Mouse (Mus musculus) intestine, embryonic 15.5 days (tissue): ENCODE measurements around the gene Klhdc10. TPM values are rescaled to one million over a fixed set of nuclear protein-coding genes. Genes with fewer than 3 reads are reported as not detected.

Experiments used
- ATAC-seq: fragments of 200-750 bp; cut with Nextera tagmentation; 2 replicates; pipeline ENCODE4 v1.8.0; 2017; ENCODE audit warnings: moderate TSS enrichment, moderate library complexity
- H3K27ac ChIP-seq: fragments of 300-500 bp; sonication (generic); 2 replicates; pipeline ENCODE4 v1.5.1; 2015; ENCODE audit warnings: mild to moderate bottlenecking, inconsistent platforms
- H3K27me3 ChIP-seq: fragments of 300-500 bp; sonication (generic); replicated peaks from 2 replicates; pipeline ENCODE4 v1.6.1; 2015; ENCODE audit warnings: inconsistent platforms
- H3K36me3 ChIP-seq: fragments of 300-500 bp; sonication (generic); 2 replicates; pipeline ENCODE4 v1.6.1; 2015; ENCODE audit warnings: inconsistent platforms
- H3K4me1 ChIP-seq: fragments of 300-500 bp; sonication (generic); replicated peaks from 2 replicates; pipeline ENCODE4 v1.6.1; 2015; ENCODE audit warnings: inconsistent platforms
- H3K4me2 ChIP-seq: fragments of 300-500 bp; sonication (generic); replicated peaks from 2 replicates; pipeline ENCODE4 v1.6.1; 2015; ENCODE audit warnings: mild to moderate bottlenecking, inconsistent platforms
- H3K4me3 ChIP-seq: fragments of 300-500 bp; sonication (generic); replicated peaks from 2 replicates; pipeline ENCODE4 v1.5.1; 2015; ENCODE audit warnings: inconsistent platforms
- H3K9ac ChIP-seq: fragments of 300-500 bp; sonication (generic); 2 replicates; pipeline ENCODE4 v1.6.1; 2015; ENCODE audit warnings: inconsistent platforms
- H3K9me3 ChIP-seq: fragments of 300-500 bp; sonication (generic); 2 replicates; pipeline ENCODE4 v1.6.1; 2016; ENCODE audit warnings: inconsistent platforms
- WGBS: fragments of 180-500 bp; shearing (Covaris S2); methylation state at CpG from one replicate; pipeline ENCODE4 v1.1.7; 2015; 5-methylcytosine and 5-hydroxymethylcytosine counted together
- polyA plus RNA-seq: library from polyadenylated mRNA; unstranded; fragments of >200 nt; fragmentation: Nextera tagmentation; extraction: Ambion mirVana; gene quantifications from 2 replicates; pipeline ENCODE4 v1.2.1, GENCODE M21; 2015

Gene Klhdc10
- polyA plus RNA-seq, 1 experiment from 2014 or later = 15.2 TPM

DNA sequence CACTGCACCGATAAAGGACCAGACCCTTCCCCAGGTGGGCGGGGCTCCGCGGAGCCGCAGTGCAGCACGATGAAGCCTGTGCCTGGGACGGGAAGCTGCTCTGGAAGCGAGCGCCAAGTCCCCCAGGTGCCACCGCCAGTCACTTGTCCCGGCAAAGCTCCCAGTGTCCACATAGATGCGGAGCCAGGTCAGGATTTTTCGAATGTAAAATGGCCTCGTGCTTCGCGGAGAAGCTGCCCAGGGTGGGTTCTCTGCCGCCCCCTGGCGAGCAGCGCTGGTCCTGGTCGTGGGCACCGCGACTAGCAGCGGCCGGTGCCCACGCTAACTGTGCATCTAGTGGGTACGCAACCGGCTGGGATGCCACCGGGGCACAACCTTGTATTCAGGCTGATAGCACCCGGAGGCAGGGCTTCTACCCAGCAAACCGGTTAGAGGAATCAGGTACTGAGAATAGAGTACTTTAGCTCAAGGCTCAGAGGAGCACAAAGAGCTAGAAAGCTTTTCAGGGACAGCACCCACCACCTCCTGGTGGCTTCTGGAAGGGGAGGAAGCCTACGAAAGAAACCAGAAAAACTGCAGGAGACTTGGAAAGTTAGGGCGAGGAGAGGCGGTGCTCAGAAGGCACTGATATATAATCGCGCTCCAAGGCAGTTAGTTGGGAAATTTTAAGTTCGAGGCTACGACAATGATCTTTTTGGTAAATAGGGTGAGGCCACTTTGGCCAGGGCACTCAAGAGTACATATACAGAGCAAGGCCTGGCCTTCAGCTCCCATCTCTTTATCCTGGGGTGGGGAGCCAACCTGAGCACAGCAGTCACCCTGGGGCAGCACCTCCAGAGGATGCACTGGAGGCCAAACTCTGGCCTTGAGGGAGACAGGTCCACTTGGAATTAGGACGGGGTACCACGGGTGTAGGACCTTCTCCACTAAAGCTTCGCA lies 58.4 kb downstream of the Klhdc10 start:
- Histone ChIP-seq H3K36me3 (0 out of 2 replicates have a peak, but pooled peaks cover 5% of the 10 kb centered on the region), H3K4me3 (peak overlapping the region; percentile 42), H3K9ac (peak overlapping the region; percentile 48), H3K27ac (peak overlapping the region; percentile 82), H3K9me3 (no peaks in the 10 kb centered on the region), H3K27me3 (no peaks in the 10 kb centered on the region), H3K4me2 (peak overlapping the region; percentile 81), H3K4me1 (peaks cover 27% of the 10 kb centered on the region)
- 6% methylated on average over 40 of the region's 40 CpGs for WGBS
- peak; percentile 35 for ATAC-seq

DNA sequence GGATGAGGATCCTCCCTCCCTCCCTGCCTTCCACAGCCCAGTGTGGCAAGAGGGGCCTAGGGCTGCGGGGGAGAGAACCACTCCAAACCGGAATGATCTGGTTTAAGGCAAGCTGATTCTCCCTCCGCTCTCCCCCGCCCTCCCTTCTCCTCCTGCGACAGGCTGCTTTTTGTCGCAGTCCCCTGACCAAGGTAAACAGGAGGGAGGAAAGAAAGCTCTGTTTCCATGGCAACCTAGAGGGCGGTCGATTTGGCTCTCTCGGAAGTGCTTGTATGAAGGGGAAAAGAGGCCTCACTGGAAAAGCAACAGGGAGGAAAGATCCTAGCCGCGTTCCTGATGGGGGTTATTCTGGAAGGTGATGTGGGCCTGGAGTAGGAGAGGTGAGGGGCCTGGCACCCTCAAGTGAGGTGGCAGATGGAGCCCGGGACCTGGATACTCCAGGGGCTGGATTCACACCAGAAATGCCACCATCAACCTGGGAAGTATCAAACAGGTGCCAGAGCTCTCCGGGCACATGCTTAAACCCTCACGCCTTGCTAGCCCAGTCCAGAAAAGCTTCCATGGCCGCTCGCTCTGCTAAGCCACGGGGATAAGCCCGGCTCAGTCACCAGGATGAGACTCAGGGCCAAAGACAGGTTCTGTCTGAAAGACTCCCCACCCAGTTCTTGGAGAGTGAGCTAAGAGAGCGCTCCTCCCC lies 59.2 kb downstream of the Klhdc10 start:
- no peaks in the 10 kb centered on the region for H3K36me3 ChIP-seq
- no peaks in the 10 kb centered on the region for H3K9me3 ChIP-seq
- H3K4me3 ChIP-seq = no peak overlapping the region
- H3K9ac ChIP-seq = peak overlapping the region; percentile 17; the same call in 1 of the 2 replicates
- H3K27ac ChIP-seq = peak overlapping the region; percentile 82
- peak; percentile 77 for ATAC-seq
- H3K4me2 ChIP-seq = peak overlapping the region; percentile 81
- no peaks in the 10 kb centered on the region for H3K27me3 ChIP-seq
- 20% methylated on average over 18 of the region's 19 CpGs for WGBS
- H3K4me1 ChIP-seq = peaks cover 27% of the 10 kb centered on the region

DNA sequence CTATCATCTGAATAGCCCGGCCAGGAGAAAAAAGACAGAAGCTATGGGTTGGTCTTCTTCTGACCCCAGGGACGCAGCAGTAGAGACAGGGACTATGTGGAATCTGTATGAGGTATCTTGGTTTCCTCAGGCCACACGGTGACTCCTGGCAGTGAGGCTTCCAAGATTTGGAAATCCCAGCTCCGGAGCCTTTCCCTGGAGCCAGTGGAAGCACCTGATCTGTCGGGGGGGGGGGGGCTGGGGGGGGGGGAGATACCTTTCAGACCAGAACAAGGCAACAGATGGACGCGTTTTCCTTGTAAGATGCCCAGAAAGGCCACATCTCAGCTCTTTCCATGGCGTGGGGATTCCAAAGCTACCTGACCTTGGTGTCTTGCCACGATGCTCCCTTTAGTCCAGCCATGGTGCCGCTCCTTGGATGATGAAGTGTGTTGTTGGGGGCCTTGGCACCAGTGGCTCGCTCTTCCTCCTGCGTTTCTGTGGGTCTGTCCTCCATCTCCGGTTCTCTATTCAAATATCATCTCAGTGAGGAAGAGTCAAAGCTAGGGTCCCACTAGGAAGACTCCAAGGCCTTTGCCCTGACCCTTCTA lies 60.2 kb downstream of the Klhdc10 start:
- Histone ChIP-seq H3K4me1 (peaks cover 27% of the 10 kb centered on the region), H3K9me3 (no peaks in the 10 kb centered on the region)
- WGBS = 83% methylated on average over 12 of the region's 13 CpGs

DNA sequence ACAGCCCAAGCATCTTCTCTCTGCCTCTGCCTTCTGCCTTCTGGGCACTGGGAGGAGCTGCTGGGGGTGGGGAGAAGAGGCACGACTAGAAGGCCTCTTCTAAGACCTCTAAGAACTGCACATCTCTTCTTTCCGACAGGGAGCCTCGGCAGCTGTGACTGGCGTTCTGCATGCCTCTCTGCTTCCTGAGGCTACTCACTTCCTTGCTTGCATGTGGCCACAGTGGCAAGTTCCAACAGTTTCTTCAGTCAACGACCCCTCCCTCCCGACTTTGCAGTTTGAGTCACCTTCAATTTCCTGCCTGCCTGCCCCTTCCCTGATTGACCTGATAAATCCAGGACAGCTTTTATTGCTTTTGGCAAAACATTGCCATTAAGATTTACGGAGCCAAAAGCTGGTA lies 61.2 kb downstream of the Klhdc10 start:
- no peak overlapping the region; the same call in 1 of the 2 replicates for H3K4me2 ChIP-seq
- H3K27me3 ChIP-seq = no peaks in the 10 kb centered on the region
- WGBS = 20% methylated on average over 7 of the region's 7 CpGs

More for the DNA sequence above, 60.2 kb downstream of the Klhdc10 start:
- Histone ChIP-seq H3K4me2 (0 out of 2 replicates have a peak overlapping the region, but pooled peaks have one; percentile 4), H3K27ac (0 out of 2 replicates have a peak overlapping the region, but pooled peaks have one; percentile 82), H3K4me3 (no peak overlapping the region), H3K27me3 (no peaks in the 10 kb centered on the region), H3K36me3 (no peaks in the 10 kb centered on the region), H3K9ac (no peak overlapping the region)
- ATAC-seq = no peak

DNA sequence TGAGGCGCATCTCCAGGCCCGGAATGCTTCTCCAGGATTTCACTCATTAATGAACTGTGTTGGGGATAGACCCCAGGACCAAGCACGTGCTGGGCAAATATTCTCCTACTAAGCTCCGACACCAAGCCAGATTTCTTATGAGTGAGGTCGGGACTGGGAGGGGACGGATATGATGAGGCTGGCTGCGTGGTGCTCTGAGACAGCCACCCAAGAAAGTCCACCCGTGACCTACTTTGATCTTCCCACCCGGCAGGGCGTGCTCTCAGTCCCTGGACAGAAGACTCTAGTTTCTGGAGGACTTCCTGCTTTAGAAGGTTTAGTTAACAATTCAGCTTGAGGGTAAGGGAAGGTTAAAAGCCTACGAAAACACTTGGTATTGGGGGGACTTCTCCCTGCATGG lies 63.9 kb downstream of the Klhdc10 start:
- no peak overlapping the region for H3K9ac ChIP-seq
- H3K27ac ChIP-seq = no peak overlapping the region
- no peaks in the 10 kb centered on the region for H3K9me3 ChIP-seq
- H3K36me3 ChIP-seq = no peaks in the 10 kb centered on the region
- H3K4me2 ChIP-seq = no peak overlapping the region
- H3K4me1 ChIP-seq = peaks cover 20% of the 10 kb centered on the region
- 84% methylated on average over 11 of the region's 11 CpGs for WGBS
- H3K4me3 ChIP-seq = no peak overlapping the region
- no peak for ATAC-seq
- H3K27me3 ChIP-seq = no peaks in the 10 kb centered on the region

More for the DNA sequence above, 61.2 kb downstream of the Klhdc10 start:
- no peak overlapping the region for H3K4me3 ChIP-seq
- peaks cover 27% of the 10 kb centered on the region for H3K4me1 ChIP-seq
- no peaks in the 10 kb centered on the region for H3K9me3 ChIP-seq
- ATAC-seq = no peak
- H3K27ac ChIP-seq = no peak overlapping the region
- no peak overlapping the region for H3K9ac ChIP-seq
- no peaks in the 10 kb centered on the region for H3K36me3 ChIP-seq

GRCm38 (mm10) chr6:30468058-30468457 lies 66.4 kb downstream of the Klhdc10 start:
- Histone ChIP-seq H3K4me2 (no peak overlapping the region), H3K27me3 (no peaks in the 10 kb centered on the region), H3K36me3 (no peaks in the 10 kb centered on the region), H3K4me3 (no peak overlapping the region), H3K4me1 (peaks cover 2% of the 10 kb centered on the region; the same call in 1 of the 2 replicates), H3K9ac (no peak overlapping the region), H3K27ac (no peak overlapping the region), H3K9me3 (no peaks in the 10 kb centered on the region)
- ATAC-seq = no peak
- WGBS = 59% methylated on average over 1 of the region's 1 CpGs

DNA sequence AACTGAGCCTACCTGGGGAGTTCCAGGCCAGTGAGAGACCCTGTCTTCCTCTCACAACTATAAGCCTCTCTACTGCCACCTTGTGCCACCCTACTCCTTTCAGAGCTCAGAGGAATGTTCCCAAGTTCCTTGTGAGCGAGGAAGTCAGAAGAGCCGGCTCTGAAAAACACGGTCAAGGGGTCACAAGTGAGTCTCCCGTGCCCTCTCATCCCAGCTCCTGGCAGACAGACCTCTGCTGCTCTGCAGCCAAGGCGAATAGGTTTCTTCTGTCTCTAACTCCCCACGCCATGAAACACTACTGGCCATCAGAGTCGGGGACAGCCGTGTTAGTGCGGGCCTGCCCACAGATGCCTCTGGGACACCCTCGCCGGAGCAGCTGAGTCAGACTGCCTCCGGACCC lies 67.0 kb downstream of the Klhdc10 start:
- Histone ChIP-seq H3K27ac (0 out of 2 replicates have a peak overlapping the region, but pooled peaks have one; percentile 27), H3K4me1 (no peaks in the 10 kb centered on the region), H3K9ac (no peak overlapping the region), H3K9me3 (no peaks in the 10 kb centered on the region), H3K36me3 (no peaks in the 10 kb centered on the region), H3K27me3 (no peaks in the 10 kb centered on the region), H3K4me3 (no peak overlapping the region), H3K4me2 (no peak overlapping the region)
- 59% methylated on average over 12 of the region's 12 CpGs for WGBS
- ATAC-seq = no peak

GRCm38 (mm10) chr6:30469370-30469769 lies 67.7 kb downstream of the Klhdc10 start:
- Histone ChIP-seq H3K9ac (no peak overlapping the region), H3K4me2 (no peak overlapping the region), H3K27me3 (no peaks in the 10 kb centered on the region), H3K27ac (0 out of 2 replicates have a peak overlapping the region, but pooled peaks have one; percentile 27), H3K4me1 (no peaks in the 10 kb centered on the region), H3K4me3 (no peak overlapping the region), H3K36me3 (no peaks in the 10 kb centered on the region), H3K9me3 (no peaks in the 10 kb centered on the region)
- peak; percentile 55 for ATAC-seq
- WGBS = 87% methylated on average over 12 of the region's 12 CpGs

- Histone ChIP-seq H3K9me3 (no peaks in the 10 kb centered on the region), H3K36me3 (no peaks in the 10 kb centered on the region), H3K9ac (no peak overlapping the region), H3K4me1 (peaks cover 7% of the 10 kb centered on the region; the same call in 1 of the 2 replicates), H3K27ac (no peak overlapping the region), H3K4me2 (no peak overlapping the region), H3K4me3 (no peak overlapping the region), H3K27me3 (no peaks in the 10 kb centered on the region)
- WGBS = 81% methylated on average over 3 of the region's 3 CpGs
- ATAC-seq = no peak
Observed at GRCm38 (mm10) chr6:30471706-30472105, 70.0 kb downstream of the Klhdc10 start.

- H3K9me3 ChIP-seq = no peaks in the 10 kb centered on the region
- H3K4me1 ChIP-seq = peaks cover 16% of the 10 kb centered on the region; the same call in 1 of the 2 replicates
- WGBS = 56% methylated on average over 10 of the region's 10 CpGs
- no peak overlapping the region for H3K9ac ChIP-seq
- no peak overlapping the region for H3K4me3 ChIP-seq
- peak overlapping the region; percentile 15; the same call in 1 of the 2 replicates for H3K27ac ChIP-seq
- peaks cover 9% of the 10 kb centered on the region; the same call in 1 of the 2 replicates for H3K36me3 ChIP-seq
- no peaks in the 10 kb centered on the region for H3K27me3 ChIP-seq
- no peak for ATAC-seq
- no peak overlapping the region for H3K4me2 ChIP-seq
Observed at GRCm38 (mm10) chr6:30476025-30476765, 74.5 kb downstream of the Klhdc10 start.

DNA sequence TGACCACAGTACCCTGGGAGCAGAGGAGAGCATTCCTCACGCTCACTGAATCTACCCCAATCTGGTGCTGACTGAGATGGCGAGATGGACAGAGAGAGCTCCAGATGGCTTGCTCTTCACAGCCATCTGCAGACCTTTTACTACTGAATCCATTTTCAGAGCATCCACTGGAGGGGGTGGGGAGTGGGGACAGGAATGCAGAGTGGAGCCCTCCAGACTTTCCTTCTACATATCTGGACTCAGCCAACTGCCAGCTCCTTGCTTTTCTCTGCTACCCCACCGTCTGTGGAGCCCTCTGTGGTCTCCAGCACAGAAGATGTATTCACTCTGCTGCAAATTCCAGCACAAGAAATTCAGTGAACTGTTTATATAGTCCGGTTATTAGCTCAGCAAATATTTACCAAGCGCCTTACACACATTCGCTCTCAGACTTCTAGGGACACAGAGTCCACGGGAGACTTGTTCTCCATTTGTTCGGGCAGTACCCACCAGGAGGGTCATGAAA lies 75.6 kb downstream of the Klhdc10 start:
- Histone ChIP-seq H3K4me2 (no peak overlapping the region), H3K9ac (0 out of 2 replicates have a peak overlapping the region, but pooled peaks have one; percentile 5), H3K27ac (peak overlapping the region; percentile 68), H3K36me3 (peaks cover 9% of the 10 kb centered on the region; the same call in 1 of the 2 replicates), H3K4me3 (no peak overlapping the region), H3K27me3 (no peaks in the 10 kb centered on the region), H3K4me1 (peaks cover 16% of the 10 kb centered on the region; the same call in 1 of the 2 replicates), H3K9me3 (no peaks in the 10 kb centered on the region)
- 31% methylated on average over 8 of the region's 8 CpGs for WGBS
- ATAC-seq = peak; percentile 73
